Comparison of ENCODE assay signal across 8 mouse cellular contexts in the genomic region with DNA sequence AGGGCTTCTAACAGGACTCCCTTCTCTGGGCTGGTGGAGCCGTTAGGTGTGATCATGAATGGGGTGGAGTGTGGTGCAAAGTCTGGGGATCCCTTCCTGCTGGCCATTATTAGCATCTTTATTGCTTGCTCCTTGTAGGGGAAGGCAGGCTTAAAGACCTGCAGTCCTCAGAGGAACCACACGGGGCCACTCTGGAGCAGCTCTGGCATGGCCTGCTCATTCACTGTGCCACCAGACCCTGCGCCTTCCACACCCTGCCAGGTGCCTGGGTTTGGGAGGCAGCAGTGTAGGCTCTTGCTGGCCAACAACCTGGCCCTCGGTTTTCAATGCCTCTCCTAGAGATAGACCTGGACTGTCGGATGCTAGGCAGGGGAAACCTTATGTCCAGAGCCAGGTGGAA. TPM values are rescaled to one million over a fixed set of nuclear protein-coding genes. Genes with fewer than 3 reads are reported as not detected.
DNase-seq lines count a peak whose midpoint lies in the region; ATAC-seq and TF ChIP-seq lines count a peak whose summit lies in the region.

No protein-coding gene starts in this region.

- ATAC-seq in heart, embryonic 14.5 days (ENCODE audit: insufficient number of reproducible peaks, insufficient read depth, low FRiP score, low read depth): peak; percentile 55; the same call in 1 of the 2 replicates
- ATAC-seq in kidney, postnatal 0 days (replicated peaks; ENCODE audit: low FRiP score, low read depth): peak; percentile 43; the same call in 1 of the 2 replicates
- peak; percentile 40; the same call in 1 of the 2 replicates for ATAC-seq in liver, embryonic 11.5 days (replicated peaks; ENCODE audit: low FRiP score)
- peak; percentile 85 for ATAC-seq in neural tube, embryonic 14.5 days (ENCODE audit: low read depth)

- H3K36me3 ChIP-seq in E14TG2a.4 (ENCODE audit: insufficient read depth, low read length): no peaks in the 10 kb centered on the region
- H3K36me3 ChIP-seq in heart, embryonic 14.5 days (ENCODE audit: control insufficient read depth, insufficient read depth, low read length): no peaks in the 10 kb centered on the region
- H3K36me3 ChIP-seq in kidney, postnatal 0 days (ENCODE audit: insufficient read depth, low read length): no peaks in the 10 kb centered on the region
- no peaks in the 10 kb centered on the region for H3K36me3 ChIP-seq in liver, embryonic 11.5 days (ENCODE audit: control insufficient read depth, insufficient read depth, low read length)
- no peaks in the 10 kb centered on the region for H3K36me3 ChIP-seq in neural tube, embryonic 14.5 days (ENCODE audit: control insufficient read depth, insufficient read depth, low read length)

- 10% methylated on average over 5 of the region's 5 CpGs for WGBS in heart, embryonic 14.5 days
- 5% methylated on average over 5 of the region's 5 CpGs for WGBS in kidney, postnatal 0 days
- 9% methylated on average over 5 of the region's 5 CpGs for WGBS in liver, embryonic 11.5 days
- 4% methylated on average over 5 of the region's 5 CpGs for WGBS in neural tube, embryonic 14.5 days

- H3K4me2 ChIP-seq in heart, embryonic 14.5 days (ENCODE audit: low read length): no peak overlapping the region
- no peak overlapping the region for H3K4me2 ChIP-seq in kidney, postnatal 0 days (ENCODE audit: low read length)
- H3K4me2 ChIP-seq in liver, embryonic 11.5 days: no peak overlapping the region
- H3K4me2 ChIP-seq in neural tube, embryonic 14.5 days (ENCODE audit: low read depth, low read length): no peak overlapping the region

- H3K4me3 ChIP-seq in E14TG2a.4 (replicated peaks; ENCODE audit: low read length): no peak overlapping the region
- H3K4me3 ChIP-seq in heart, embryonic 14.5 days (ENCODE audit: control insufficient read depth in 1 of 2, insufficient read depth in 1 of 2, low read depth in 1 of 2, low read length in 2 of 2): no peak overlapping the region
- H3K4me3 ChIP-seq in kidney, postnatal 0 days (replicated peaks; ENCODE audit: low read depth, low read length): no peak overlapping the region
- H3K4me3 ChIP-seq in liver, embryonic 11.5 days (ENCODE audit: low read depth, low read length): no peak overlapping the region
- no peak overlapping the region for H3K4me3 ChIP-seq in neural tube, embryonic 14.5 days (ENCODE audit: low read depth, low read length)

- TF ChIP-seq CTCF in E14TG2a.4 (conservative IDR thresholded peaks at IDR 0.05; ENCODE audit: low read length): peak; percentile 75
- TF ChIP-seq CTCF in kidney, postnatal 0 days (IDR thresholded peaks at IDR 0.05; ENCODE audit: low read depth): peak; percentile 94

- DNase-seq in brain, embryonic 18.5 days (ENCODE audit: low read depth, low spot score): peak; percentile 52
- DNase-seq in fibroblast of lung, adult 2 months (ENCODE audit: low read depth): peak; percentile 59
- peak; percentile 91 for DNase-seq in kidney, postnatal 0 days (ENCODE audit: low spot score)
- peak; percentile 69 for DNase-seq in liver, embryonic 11.5 days (ENCODE audit: low spot score)
- peak; percentile 23 to 44 for DNase-seq in thymus, postnatal 36 days

- no peak overlapping the region for H3K9ac ChIP-seq in heart, embryonic 14.5 days (ENCODE audit: low read length)
- no peak overlapping the region for H3K9ac ChIP-seq in kidney, postnatal 0 days (ENCODE audit: low read depth, low read length)
- H3K9ac ChIP-seq in liver, embryonic 11.5 days (ENCODE audit: low read depth, low read length): no peak overlapping the region
- no peak overlapping the region for H3K9ac ChIP-seq in neural tube, embryonic 14.5 days (replicated peaks; ENCODE audit: low read depth, low read length)

- H3K27ac ChIP-seq in heart, embryonic 14.5 days (replicated peaks in 1 of 2; ENCODE audit: control insufficient read depth in 1 of 2, insufficient read depth in 1 of 2, low read depth in 2 of 2, low read length in 2 of 2): no peak overlapping the region
- H3K27ac ChIP-seq in kidney, postnatal 0 days: no peak overlapping the region
- no peak overlapping the region for H3K27ac ChIP-seq in liver, embryonic 11.5 days (ENCODE audit: low read depth, low read length)
- no peak overlapping the region for H3K27ac ChIP-seq in neural tube, embryonic 14.5 days (ENCODE audit: low read depth, low read length)

- H3K27me3 ChIP-seq in E14TG2a.4 (ENCODE audit: insufficient read depth, low read length): peaks cover 52% of the 10 kb centered on the region
- H3K27me3 ChIP-seq in heart, embryonic 14.5 days (ENCODE audit: control insufficient read depth, insufficient read depth, low read length): no peaks in the 10 kb centered on the region
- H3K27me3 ChIP-seq in kidney, postnatal 0 days (ENCODE audit: insufficient read depth, low read length): no peaks in the 10 kb centered on the region
- H3K27me3 ChIP-seq in liver, embryonic 11.5 days (replicated peaks; ENCODE audit: control insufficient read depth, insufficient read depth, low read length): no peaks in the 10 kb centered on the region
- no peaks in the 10 kb centered on the region for H3K27me3 ChIP-seq in neural tube, embryonic 14.5 days (ENCODE audit: control insufficient read depth, insufficient read depth, low read length)

- H3K4me1 ChIP-seq in E14TG2a.4 (replicated peaks; ENCODE audit: low read depth, low read length): peaks cover 11% of the 10 kb centered on the region
- peaks cover 2 to 17% of the 10 kb centered on the region in 2 experiments; a peak in 3 of 4 replicates for H3K4me1 ChIP-seq in heart, embryonic 14.5 days (ENCODE audit: control insufficient read depth in 2 of 2, insufficient read depth in 2 of 2, low read length in 2 of 2)
- H3K4me1 ChIP-seq in kidney, postnatal 0 days (replicated peaks; ENCODE audit: insufficient read depth, low read length): peaks cover 12% of the 10 kb centered on the region
- H3K4me1 ChIP-seq in liver, embryonic 11.5 days (replicated peaks; ENCODE audit: control insufficient read depth, insufficient read depth, low read length): no peaks in the 10 kb centered on the region
- H3K4me1 ChIP-seq in neural tube, embryonic 14.5 days (ENCODE audit: control insufficient read depth, insufficient read depth, low read length): 0 out of 2 replicates have a peak, but pooled peaks cover 4% of the 10 kb centered on the region

- peaks cover 9% of the 10 kb centered on the region for H3K9me3 ChIP-seq in E14TG2a.4 (ENCODE audit: low read length)
- H3K9me3 ChIP-seq in heart, embryonic 14.5 days (ENCODE audit: control insufficient read depth, low read length): no peaks in the 10 kb centered on the region
- no peaks in the 10 kb centered on the region for H3K9me3 ChIP-seq in kidney, postnatal 0 days (replicated peaks; ENCODE audit: low read length)
- no peaks in the 10 kb centered on the region for H3K9me3 ChIP-seq in liver, embryonic 11.5 days (ENCODE audit: control insufficient read depth, low read length)
- H3K9me3 ChIP-seq in neural tube, embryonic 14.5 days (ENCODE audit: control insufficient read depth, low read length): no peaks in the 10 kb centered on the region

RNA-seq across cellular contexts. Expression of a gene that starts 7.0 kb away (rescaled TPM):
- polyA plus RNA-seq in heart, embryonic 14.5 days (2014; fragmentation: Nextera tagmentation; extraction: Ambion mirVana): 69.5 and 77.2 TPM in 2 replicates
- 39.0 and 42.0 TPM in 2 replicates for polyA plus RNA-seq in kidney, postnatal 0 days (2015; fragmentation: Nextera tagmentation; extraction: Ambion mirVana)
- polyA plus RNA-seq in liver, embryonic 11.5 days (2014; fragmentation: Nextera tagmentation; extraction: Ambion mirVana): 14.8 and 18.3 TPM in 2 replicates
- polyA plus RNA-seq in neural tube, embryonic 14.5 days (2014; fragmentation: Nextera tagmentation; extraction: Ambion mirVana): 48.9 and 82.8 TPM in 2 replicates

RNA-seq across cellular contexts. Expression of a gene that starts 29.6 kb away (rescaled TPM):
- 4.2 and 4.6 TPM in 2 replicates for polyA plus RNA-seq in heart, embryonic 14.5 days (2014; fragmentation: Nextera tagmentation; extraction: Ambion mirVana)
- polyA plus RNA-seq in kidney, postnatal 0 days (2015; fragmentation: Nextera tagmentation; extraction: Ambion mirVana): 5.2 and 5.9 TPM in 2 replicates
- polyA plus RNA-seq in liver, embryonic 11.5 days (2014; fragmentation: Nextera tagmentation; extraction: Ambion mirVana): 1.0 and 2.2 TPM in 2 replicates
- 19.6 and 25.4 TPM in 2 replicates for polyA plus RNA-seq in neural tube, embryonic 14.5 days (2014; fragmentation: Nextera tagmentation; extraction: Ambion mirVana)

RNA-seq across cellular contexts. Expression of a gene that starts 57.7 kb away (rescaled TPM):
- 0.63 and 0.84 TPM in 2 replicates for polyA plus RNA-seq in heart, embryonic 14.5 days (2014; fragmentation: Nextera tagmentation; extraction: Ambion mirVana)
- 0.37 and 0.43 TPM in 2 replicates for polyA plus RNA-seq in kidney, postnatal 0 days (2015; fragmentation: Nextera tagmentation; extraction: Ambion mirVana)
- polyA plus RNA-seq in liver, embryonic 11.5 days (2014; fragmentation: Nextera tagmentation; extraction: Ambion mirVana): 0.14 TPM in 1 of 2 replicates, not detected in the other
- 2.0 and 2.3 TPM in 2 replicates for polyA plus RNA-seq in neural tube, embryonic 14.5 days (2014; fragmentation: Nextera tagmentation; extraction: Ambion mirVana)

Comparison
In these comparisons a context has a peak if more than half of its experiments do, and no peak if none do; other contexts are left out.
1. DNase-seq: peak in every context shown above with its lines; median percentile 91 in kidney, postnatal 0 days; 69 in liver, embryonic 11.5 days; 59 in fibroblast of lung, adult 2 months; 52 in brain, embryonic 18.5 days; 34 in thymus, postnatal 36 days.